Mouse (Mus musculus): ENCODE results near the gene Tbx10. TPM values are rescaled to one million over a fixed set of nuclear protein-coding genes. Genes with fewer than 3 reads are reported as not detected.

Gene Tbx10
- polyA plus RNA-seq, 3 experiments from 2014 or later, result not detected

- ATAC-seq, result peak; percentile 50
Observed at GRCm38 (mm10) chr19:3980309-3980708, 12.2 kb upstream of the Tbx10 start.

DNA sequence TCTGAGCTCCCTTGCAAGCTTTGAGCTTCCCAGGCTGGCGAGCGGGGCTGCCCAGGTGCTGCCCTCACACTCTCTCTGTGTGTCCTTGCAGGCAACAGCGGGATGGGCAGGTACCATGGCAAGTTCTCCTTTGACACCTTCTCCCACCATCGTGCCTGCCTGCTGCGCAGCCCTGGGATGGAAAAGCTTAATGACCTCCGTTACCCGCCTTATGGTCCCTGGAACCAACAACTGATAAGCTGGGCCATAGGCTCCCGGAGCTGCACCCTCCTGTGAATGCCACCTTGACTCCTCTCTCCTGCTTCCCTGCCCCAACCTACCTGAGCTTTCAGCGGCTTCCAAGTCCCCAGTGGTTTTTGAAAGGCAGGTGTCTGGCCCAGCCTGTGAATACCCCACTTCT, 11.6 kb upstream of the Tbx10 start:
- no peak for ATAC-seq

DNA sequence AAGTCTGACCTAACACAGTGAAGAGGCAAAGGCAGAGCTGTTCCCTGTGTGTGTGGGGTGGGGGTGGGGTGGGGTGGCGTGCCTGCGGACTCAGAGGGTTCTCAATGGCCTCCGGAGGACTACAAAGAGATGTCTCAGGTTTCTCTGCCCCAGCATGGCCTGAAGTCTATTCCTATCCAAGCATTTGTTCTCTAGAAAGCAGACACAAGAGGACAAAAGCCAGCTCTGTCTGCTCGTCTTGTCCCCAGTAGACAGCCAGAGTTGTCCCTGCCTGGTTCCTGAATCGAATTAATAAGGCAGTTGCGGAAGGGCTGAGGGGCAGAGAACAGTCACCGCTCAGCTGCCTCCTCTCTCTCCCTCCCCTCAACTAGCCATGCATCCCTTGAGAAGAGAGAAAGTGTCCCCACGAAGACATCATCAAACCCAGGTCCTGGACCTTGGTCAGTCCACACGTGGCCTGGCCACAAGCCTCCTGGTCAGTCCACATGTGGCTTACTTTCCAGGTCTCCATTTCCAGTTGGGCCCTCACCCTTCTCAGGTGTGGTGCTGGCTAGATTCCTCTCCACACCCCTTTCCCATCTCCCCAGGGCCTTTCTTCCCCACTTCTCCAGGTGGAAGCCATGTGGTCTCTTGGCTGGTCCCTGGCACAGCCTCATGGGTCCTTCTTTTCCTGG, 8.9 kb upstream of the Tbx10 start:
- no peak for ATAC-seq

DNA sequence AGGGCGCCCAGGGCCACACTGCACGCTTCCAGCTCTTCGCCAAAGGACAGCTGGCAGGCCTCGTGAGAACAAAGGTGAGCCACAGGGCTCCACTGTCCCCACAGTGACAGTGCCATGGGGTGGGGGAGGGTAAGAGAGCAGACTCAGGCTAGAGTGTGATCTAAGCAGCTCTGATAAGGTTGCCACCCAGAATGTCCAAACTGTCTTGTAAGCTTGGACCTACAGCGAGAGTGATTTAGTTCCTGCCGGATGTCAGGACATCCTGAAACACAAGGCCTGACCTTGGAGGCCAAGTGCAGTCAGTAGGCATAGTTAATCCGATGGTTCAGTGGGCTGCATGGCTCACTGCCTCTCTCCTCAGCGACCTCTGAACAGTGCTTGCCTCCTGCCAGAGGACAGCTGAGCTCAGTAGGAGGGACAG, 7.3 kb upstream of the Tbx10 start:
- ATAC-seq, result no peak

- ATAC-seq, result no peak
Observed at GRCm38 (mm10) chr19:3986334-3986733, 6.2 kb upstream of the Tbx10 start, which contains the start of gene Acy3. Acy3 (plus strand) TSS chr19:3986570.

DNA sequence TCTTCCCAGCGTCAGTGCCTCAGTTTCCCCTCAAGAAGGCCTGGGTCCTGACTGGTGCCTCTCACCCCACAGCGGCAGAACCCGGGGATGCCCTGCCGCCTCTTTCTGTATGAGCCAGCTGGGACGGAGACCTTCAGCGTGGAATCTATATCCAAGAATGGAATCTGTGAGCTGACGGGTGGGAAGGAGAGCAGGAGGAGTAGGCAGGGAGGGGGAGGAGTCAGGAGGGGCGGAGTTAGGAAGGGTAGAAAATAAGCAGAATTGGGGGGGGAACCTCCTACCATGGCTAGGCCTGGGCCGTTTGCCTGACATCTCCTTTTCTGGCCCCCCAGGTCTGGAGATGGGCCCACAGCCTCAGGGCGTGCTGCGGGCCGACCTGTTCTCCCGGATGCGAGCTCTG, 4.5 kb upstream of the Tbx10 start:
- ATAC-seq, result no peak

- ATAC-seq, result no peak
Observed at GRCm38 (mm10) chr19:3988750-3989149, 3.8 kb upstream of the Tbx10 start.

DNA sequence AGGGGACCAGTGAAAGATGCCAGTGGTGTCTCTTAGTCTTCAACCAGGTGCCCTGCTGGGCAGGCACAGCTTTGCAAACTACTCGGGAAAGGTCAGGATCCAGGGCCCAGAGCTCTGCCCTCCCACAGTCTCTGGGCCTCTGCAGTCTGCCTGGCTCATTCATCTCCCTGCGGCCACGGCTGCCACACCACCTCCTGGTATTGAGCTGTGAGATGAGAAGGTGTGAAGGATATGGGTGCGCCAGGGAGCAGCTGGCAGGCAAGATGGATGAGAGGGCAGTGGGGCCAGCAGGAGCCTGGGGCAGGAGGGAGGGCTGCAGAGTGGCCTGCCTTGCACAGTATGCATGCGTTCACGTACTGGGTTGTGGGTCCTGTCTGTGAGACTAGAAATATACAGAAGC, 1.7 kb upstream of the Tbx10 start:
- ATAC-seq, result no peak

DNA sequence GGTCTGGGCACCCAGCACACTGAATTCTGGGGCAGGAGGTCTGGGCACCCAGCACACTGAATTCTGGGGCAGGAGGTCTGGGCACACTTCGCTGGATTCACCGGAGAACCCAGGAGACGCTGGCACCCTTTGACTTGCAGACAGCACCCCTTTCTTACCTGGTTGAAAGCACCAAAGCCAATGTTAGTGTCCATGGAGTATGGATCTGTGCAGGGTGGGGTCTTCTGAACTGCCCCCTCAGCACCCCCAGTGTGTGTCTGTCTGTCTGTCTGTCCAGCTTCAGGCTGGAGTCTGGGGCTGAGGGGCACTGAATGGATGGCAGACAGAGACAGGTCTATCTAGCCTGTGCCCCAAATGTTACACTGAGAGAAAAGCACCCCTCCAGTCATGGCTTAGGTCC, 990 bp upstream of the Tbx10 start:
- no peak for ATAC-seq

- no peak for ATAC-seq
Observed at GRCm38 (mm10) chr19:3991966-3992365, 586 bp upstream of the Tbx10 start.

- no peak for ATAC-seq
Observed at GRCm38 (mm10) chr19:3994932-3995331, 2.4 kb downstream of the Tbx10 start.

GRCm38 (mm10) chr19:3995505-3995904, 3.0 kb downstream of the Tbx10 start:
- no peak for ATAC-seq

- ATAC-seq, result no peak
Observed at GRCm38 (mm10) chr19:3996106-3996505, 3.6 kb downstream of the Tbx10 start.

- ATAC-seq, result no peak
Observed at GRCm38 (mm10) chr19:3996747-3997146, 4.2 kb downstream of the Tbx10 start.

- no peak for ATAC-seq
Observed at GRCm38 (mm10) chr19:3997231-3997630, 4.7 kb downstream of the Tbx10 start.

GRCm38 (mm10) chr19:3998335-3998734, 5.8 kb downstream of the Tbx10 start:
- ATAC-seq, result no peak

DNA sequence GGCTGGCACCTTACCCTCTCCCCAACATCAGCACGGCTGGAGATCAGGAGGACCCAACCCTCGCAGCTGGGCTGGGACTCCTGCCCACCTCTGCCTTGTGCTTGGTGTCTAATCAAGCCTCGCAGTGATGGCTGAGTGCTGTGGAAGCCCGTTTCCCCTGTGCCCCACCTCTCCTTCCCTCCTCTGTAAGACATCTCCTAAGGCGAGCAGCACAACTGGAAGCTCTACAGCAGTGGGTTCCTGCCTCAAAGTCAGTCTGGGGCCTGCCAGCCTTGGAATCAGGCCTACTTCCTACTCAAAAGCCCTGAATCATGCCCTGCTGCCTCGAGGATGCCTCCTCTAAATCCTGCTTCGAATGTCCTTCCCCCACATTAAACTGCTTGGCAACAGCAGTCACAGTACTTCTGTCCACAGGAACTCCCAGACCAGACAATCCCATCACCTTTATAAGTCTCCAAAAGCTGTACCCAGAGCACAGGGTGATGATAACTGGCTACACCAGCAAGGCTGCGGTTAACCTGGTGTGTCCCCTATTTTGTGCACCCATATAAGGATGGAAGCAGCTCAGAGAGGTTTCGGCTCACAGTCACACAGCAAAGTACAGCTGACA, 6.7 kb downstream of the Tbx10 start:
- no peak for ATAC-seq

DNA sequence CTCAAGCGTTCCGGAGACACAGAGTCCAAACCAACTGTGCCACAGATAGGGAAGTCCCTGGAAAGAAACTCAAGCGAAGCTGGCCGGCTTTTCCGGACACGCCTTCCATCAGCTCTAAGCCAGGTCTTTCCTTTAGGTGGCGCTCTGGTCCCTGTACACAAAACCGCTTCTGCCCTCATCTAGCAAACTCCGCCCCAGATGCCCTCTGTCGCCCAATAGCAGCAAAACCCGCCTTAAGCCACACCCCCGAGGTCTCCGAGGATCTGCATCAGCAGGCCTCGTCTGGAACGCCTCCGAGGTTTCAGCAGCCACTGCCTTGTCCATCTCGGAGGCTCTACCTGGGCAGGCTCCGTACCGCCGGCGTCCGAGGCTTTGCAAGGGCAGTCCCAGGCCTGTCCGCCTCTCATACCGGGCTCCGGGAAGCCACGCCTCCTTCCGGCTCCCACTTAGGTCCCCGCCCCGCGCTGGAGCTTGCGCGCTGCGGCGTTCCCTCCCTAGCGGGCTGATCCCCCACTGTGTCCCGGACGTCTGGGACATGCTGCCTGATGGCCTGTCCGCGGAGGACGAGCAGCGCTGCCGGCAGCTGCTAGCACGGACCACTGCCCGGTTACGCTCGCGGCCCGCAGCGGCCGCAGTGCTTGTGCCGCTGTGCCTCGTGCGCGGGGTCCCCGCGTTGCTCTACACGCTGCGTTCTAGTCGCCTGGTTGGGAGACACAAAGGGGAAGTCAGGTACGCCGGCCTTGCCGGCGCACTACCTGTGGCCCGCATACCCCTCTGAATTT, 7.8 kb downstream of the Tbx10 start, which contains the start of the genes Nudt8 and Gm49405:
Gene Nudt8 (plus strand): TSS at position 462 of the 782 bp plus-strand sequence.
Gene Gm49405 (plus strand): TSS at position 508 of the 782 bp plus-strand sequence.
- peak; percentile 93 for ATAC-seq

- ATAC-seq, result no peak
Observed at GRCm38 (mm10) chr19:4000949-4001525, 8.5 kb downstream of the Tbx10 start.

DNA sequence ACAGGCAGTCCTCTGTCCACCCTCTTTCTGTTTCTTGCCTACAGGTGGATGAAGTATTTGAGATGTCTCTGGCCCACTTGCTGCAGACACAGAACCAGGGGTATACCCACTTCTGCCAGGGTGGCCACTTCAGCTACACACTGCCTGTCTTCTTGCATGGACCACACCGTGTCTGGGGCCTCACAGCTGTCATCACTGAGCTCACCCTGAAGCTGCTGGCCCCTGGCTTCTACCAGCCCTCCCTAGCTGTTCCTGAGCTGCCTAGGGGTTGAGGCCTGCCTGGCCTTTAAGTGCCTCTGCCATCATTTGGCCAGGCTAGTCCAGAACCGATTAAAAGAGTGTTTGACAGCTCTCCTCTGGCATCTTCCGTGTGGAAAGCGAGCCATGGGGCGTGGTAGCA, 9.2 kb downstream of the Tbx10 start:
- no peak for ATAC-seq

DNA sequence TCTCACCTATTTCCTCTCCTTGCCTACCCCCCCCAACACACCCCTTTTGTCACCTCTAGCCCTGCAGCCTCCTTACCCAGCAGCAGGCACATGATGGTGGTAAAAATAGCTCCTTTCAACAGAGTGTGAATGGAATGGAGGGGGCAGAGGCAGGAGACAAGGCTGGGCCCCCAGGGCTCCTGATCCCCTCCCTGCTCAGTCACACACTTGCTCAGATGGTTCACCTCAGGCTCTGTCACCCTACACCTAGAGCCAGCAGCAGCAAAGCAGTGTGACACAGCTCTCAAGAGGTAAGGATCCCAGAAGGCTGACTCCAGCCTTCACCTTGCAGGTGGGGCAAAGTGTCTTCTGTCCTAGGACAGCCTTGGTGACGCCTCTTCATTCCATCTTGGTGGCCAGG, 10.6 kb downstream of the Tbx10 start, which contains the start of gene Doc2g:
Gene Doc2g (plus strand): TSS at position 202 of the 400 bp plus-strand sequence.
- no peak for ATAC-seq

- ATAC-seq, result no peak
Observed at GRCm38 (mm10) chr19:4003641-4004040, 11.1 kb downstream of the Tbx10 start.

DNA sequence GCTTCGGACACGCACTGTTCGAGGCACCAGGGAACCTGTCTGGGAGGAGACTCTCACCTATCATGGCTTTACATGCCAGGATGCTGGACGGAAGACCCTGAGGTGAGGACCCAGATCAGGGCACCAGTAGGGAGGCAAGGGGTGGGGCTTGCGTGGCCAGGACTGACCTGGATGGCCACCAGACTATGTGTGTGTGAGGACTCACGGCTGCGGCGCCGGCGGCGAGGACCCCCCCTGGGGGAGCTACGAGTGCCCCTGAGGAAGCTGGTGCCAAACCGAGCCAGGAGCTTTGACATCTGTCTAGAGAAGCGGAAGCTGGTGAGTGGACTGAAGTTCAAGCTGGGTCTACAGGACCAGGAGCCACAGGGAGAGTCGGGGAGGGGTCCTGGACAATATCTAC, 11.8 kb downstream of the Tbx10 start:
- no peak for ATAC-seq

Data from inflammation-experienced regulatory T-cells, adult 6 months (primary cell).